Mouse (Mus musculus): ENCODE results near the gene Uba2. TPM values are rescaled to one million over a fixed set of nuclear protein-coding genes. Genes with fewer than 3 reads are reported as not detected.
"Not testable (repeated sequence)": the region's sequence is repeated elsewhere in the genome, so short reads cannot be mapped to it uniquely, and the experiment has no call there.

Gene Uba2
- polyA plus RNA-seq, 1 experiment, result 39.0 TPM

DNA sequence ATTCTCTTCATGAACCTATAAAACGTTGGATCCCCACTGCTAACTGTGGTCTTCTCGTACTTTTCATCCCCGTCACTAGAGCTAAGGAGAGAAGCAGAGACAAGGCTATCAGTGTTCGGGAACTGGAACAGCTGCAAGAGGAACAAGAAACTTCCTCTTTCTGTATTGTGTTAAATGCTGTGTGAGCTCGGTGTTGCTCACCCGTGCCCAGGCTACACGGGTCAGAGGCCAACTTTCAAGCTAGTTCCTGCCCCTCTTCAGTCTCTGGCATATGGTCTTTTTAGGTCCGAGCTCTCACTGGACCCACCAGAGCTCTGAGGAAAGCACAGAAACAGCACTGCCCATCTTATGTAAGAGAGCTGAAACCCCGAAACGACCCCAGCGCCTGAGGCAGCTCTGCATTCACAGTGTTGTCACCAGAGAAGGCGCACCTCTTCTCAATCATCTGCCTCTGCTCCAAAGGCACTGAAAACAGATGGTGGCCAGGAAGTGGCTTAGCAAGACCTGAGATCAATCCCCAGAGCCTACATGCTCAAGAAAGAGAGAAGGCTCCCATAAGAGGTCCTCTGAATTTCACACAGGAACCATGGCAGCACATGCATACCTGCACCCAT, 20.1 kb upstream of the Uba2 start:
- H3K27ac ChIP-seq (replicated peaks; ENCODE audit: low read depth, low read length), result peak overlapping the region; percentile 63
- no peak overlapping the region for H3K4me3 ChIP-seq (ENCODE audit: insufficient read depth, low read depth, low read length)
- H3K4me1 ChIP-seq (ENCODE audit: control insufficient read depth, insufficient read depth, insufficient read length, low read length), result peaks cover 2% of the 10 kb centered on the region; the same call in 1 of the 2 replicates

DNA sequence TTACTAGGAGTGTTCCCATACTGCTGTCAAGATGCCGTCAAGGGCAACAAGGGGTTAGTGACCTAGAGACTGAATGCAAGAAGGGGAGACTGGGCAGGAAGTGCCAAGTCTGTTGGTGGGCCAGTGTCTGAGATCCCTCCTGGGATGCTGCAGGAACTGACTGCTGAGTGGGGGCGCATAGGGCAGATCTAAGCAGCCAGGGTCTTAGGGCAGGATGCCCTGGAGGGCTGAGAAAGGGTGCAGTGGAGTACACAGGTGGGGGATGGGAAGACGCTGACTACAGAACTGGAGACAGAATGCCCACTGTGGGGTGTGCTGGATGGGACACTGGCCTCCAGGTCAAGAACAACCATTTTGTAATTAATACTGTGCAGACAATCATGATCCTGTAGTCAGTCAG, 14.4 kb upstream of the Uba2 start:
- no peak overlapping the region for H3K27ac ChIP-seq (replicated peaks; ENCODE audit: low read depth, low read length)
- H3K4me1 ChIP-seq (ENCODE audit: control insufficient read depth, insufficient read depth, insufficient read length, low read length), result no peaks in the 10 kb centered on the region
- H3K4me3 ChIP-seq (ENCODE audit: insufficient read depth, low read depth, low read length), result no peak overlapping the region

DNA sequence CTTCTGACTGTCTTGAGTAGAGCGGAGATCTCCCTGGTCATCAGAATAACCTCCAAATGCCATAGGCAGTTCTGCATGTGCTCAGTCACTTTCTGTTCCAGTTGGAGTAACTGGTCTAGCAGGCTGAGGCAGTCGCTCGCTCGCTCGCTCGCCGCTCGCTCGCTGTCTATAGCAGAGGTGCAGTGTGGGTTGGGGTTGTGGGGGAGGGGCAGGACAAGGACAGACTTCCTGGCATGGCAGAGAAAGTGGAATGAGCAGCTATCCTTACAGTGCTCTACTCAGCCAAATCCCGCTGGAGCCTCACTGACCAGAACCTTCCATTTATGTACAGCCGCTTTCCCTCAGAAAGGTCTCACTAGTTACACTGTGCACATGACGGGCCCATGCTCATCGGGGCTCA, 14.0 kb upstream of the Uba2 start:
- Histone ChIP-seq H3K4me3 (ENCODE audit: insufficient read depth, low read depth, low read length) (no peak overlapping the region), H3K4me1 (ENCODE audit: control insufficient read depth, insufficient read depth, insufficient read length, low read length) (no peaks in the 10 kb centered on the region), H3K27ac (replicated peaks; ENCODE audit: low read depth, low read length) (no peak overlapping the region)

DNA sequence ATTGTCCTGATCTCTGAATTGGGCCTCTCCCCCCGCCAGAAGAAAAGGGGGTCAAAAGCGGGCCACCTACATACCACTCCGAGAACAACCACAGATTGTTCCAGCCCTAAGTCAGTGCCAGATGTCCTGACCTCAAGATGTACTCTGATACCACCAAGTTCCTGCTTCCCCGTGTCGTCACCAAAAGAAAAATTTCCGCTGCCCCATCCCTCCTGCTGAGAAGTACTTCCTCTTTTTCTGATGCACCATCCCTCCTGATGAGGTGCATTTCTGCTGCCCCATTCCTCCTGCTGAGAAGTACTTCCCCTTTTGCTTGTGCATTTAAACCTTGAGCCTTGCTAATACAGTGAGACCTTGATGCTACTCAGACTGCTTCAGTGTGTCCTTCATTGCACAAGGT, 6.8 kb upstream of the Uba2 start:
- H3K27ac ChIP-seq (replicated peaks; ENCODE audit: low read depth, low read length); H3K4me3 ChIP-seq (ENCODE audit: insufficient read depth, low read depth, low read length): not testable (repeated sequence)

DNA sequence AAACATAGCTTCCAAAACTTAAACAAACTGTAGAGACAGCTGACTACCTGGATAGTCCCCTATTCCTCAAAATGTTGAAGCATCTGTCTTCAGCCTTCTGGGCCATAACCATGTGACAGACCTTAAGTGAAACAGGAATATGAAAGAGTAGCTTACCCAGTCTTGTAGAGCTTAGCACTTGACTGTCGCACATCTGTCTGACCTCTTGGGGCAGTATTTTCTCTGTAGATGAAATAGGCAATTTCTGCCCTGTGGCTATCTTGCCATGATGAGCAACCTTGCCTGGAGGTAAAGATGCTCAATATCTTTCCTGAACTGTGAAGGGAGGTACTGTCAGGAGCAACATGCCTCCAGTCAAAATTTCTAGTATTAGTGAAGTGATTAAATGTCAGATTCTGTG, 2.9 kb upstream of the Uba2 start:
- Histone ChIP-seq H3K4me1 (ENCODE audit: control insufficient read depth, insufficient read depth, insufficient read length, low read length) (0 out of 2 replicates have a peak, but pooled peaks cover 2% of the 10 kb centered on the region), H3K4me3 (ENCODE audit: insufficient read depth, low read depth, low read length) (no peak overlapping the region), H3K27ac (replicated peaks; ENCODE audit: low read depth, low read length) (no peak overlapping the region)

More for the DNA sequence above, 6.8 kb upstream of the Uba2 start:
- H3K4me1 ChIP-seq (ENCODE audit: control insufficient read depth, insufficient read depth, insufficient read length, low read length), result not testable (repeated sequence)

DNA sequence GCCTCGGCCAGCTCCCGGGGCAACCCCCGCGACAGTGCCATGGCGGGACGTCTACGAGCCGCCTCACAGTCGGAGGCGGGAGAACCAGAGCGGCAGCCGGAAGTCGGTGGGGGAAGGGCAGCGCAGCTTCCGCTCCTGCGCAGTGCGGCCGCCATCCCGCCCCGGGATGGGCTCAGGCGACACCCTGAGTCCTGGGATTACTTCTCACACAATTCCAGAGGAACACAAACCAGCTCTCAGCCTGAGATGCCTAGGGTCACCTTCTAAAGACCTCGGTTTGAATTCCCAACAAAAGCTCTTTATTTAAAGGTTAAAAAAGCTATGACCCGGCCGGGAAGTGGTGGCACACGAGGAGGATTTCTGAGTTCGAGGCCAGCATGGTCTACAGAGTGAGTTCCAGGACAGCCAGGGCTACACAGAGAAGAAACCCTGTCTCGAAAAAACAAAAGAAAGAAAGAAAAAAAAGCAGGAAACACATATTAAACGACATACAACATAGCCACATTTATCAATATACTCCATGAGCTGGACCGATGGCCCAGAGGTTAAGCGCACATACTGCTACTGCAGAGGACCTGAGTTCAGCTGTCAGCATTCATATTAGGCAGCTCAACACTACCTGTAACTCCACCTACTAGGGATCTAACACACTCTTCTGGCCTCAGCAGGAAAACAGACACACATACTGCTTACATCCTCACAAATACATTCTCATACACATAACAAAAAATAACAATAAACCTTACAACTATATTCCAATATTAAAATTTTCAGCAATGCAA, 738 bp downstream of the Uba2 start:
- Histone ChIP-seq H3K4me3 (ENCODE audit: insufficient read depth, low read depth, low read length) (peak overlapping the region; percentile 96), H3K27ac (replicated peaks; ENCODE audit: low read depth, low read length) (peak overlapping the region; percentile 80), H3K4me1 (ENCODE audit: control insufficient read depth, insufficient read depth, insufficient read length, low read length) (peaks cover 2% of the 10 kb centered on the region; the same call in 1 of the 2 replicates)

DNA sequence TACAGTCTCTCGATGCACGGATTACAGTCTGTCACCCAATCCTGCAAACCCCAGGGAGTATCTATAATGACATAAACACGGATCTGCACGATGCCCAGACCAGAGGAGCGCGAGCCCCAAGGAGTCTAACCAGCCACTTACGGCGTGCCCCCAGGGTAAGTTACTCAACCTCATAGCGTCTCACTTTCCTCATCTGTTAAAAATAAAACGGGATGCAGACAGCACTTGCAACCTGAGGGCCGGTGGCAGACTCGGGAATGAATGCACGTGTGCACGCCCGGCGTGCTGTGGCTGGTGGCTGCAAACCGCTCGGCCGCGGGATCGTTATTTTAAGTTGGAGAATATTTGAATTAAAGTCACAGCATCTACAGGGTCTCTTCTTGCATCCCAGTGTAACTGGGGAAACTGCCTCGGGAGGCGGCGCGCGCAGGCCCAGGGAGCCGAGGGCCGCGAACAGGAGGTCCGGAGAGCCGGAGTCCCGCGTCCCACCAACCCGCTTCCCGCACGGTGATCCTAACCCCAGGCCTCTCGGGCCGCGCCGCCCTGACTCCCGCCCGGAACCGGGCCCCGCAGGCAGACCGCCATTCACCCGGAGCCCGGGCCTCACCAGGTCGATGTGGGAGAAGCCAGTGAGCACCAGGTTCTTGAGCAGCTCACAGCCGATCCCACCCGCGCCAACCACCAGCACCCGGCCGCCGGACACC, 1.5 kb downstream of the Uba2 start:
- Histone ChIP-seq H3K4me3 (ENCODE audit: insufficient read depth, low read depth, low read length) (peak overlapping the region; percentile 96), H3K27ac (replicated peaks; ENCODE audit: low read depth, low read length) (peak overlapping the region; percentile 80), H3K4me1 (ENCODE audit: control insufficient read depth, insufficient read depth, insufficient read length, low read length) (peaks cover 2% of the 10 kb centered on the region; the same call in 1 of the 2 replicates)

DNA sequence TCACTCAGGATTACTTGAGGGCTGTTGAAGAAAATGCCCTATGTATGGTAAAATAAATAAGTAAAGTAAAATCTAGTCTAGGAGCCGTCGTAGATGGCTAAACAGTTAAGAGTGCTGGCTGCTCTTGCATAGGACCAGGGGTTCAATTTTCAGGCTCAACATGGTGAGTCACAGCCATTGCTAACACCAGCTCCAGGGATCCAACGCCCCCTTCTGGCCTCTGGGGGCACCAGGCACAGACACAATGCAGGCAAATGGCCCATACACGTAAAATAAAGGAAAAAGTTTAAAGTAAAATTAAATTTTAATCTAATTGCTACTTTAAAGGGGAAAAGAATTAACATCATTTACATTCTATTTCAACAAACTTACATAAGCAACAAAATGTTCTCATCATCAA, 2.5 kb downstream of the Uba2 start:
- Histone ChIP-seq H3K27ac (replicated peaks; ENCODE audit: low read depth, low read length) (no peak overlapping the region), H3K4me3 (ENCODE audit: insufficient read depth, low read depth, low read length) (no peak overlapping the region), H3K4me1 (ENCODE audit: control insufficient read depth, insufficient read depth, insufficient read length, low read length) (peaks cover 2% of the 10 kb centered on the region; the same call in 1 of the 2 replicates)

DNA sequence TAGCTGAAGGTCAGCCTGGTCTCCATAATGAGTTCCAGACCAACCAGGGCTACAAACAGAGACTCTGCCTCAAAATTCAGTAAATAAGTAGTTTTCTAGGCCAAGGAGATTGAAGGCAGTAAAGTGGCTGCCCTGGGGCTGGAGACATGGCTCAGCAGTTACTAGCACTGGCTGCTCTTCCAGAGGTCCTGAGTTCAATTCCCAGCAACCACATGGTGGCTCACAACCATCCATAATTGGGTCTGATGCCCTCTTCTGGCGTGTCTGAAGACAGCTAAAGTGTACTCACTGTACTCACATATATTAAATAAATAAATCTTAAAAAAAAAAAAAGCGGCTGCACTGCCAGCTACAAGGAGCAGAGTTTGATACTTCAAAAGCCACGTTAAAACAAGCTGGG, 3.4 kb downstream of the Uba2 start:
- Histone ChIP-seq H3K4me1 (ENCODE audit: control insufficient read depth, insufficient read depth, insufficient read length, low read length) (peaks cover 2% of the 10 kb centered on the region; the same call in 1 of the 2 replicates), H3K27ac (replicated peaks; ENCODE audit: low read depth, low read length) (no peak overlapping the region), H3K4me3 (ENCODE audit: insufficient read depth, low read depth, low read length) (no peak overlapping the region)

DNA sequence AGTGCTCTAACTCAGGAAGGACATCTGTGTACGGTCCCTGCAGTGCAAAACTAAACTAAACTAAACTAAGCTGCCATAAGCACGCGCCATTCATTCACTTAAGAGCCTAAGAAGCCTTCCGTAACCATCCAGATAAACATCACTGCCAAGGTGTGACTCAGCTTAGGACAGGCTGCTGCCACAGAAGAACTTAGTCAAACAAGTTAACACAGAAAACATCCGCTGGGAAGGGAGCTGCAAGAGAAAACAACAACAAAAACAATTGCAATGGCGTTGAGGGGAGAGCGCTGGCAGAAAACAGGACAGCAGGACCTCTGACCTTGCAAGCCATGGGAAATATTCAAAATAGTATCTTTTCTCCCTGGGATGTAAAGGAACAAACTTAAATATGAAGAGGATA, 4.7 kb downstream of the Uba2 start:
- peaks cover 2% of the 10 kb centered on the region; the same call in 1 of the 2 replicates for H3K4me1 ChIP-seq (ENCODE audit: control insufficient read depth, insufficient read depth, insufficient read length, low read length)
- no peak overlapping the region for H3K27ac ChIP-seq (replicated peaks; ENCODE audit: low read depth, low read length)
- no peak overlapping the region for H3K4me3 ChIP-seq (ENCODE audit: insufficient read depth, low read depth, low read length)

DNA sequence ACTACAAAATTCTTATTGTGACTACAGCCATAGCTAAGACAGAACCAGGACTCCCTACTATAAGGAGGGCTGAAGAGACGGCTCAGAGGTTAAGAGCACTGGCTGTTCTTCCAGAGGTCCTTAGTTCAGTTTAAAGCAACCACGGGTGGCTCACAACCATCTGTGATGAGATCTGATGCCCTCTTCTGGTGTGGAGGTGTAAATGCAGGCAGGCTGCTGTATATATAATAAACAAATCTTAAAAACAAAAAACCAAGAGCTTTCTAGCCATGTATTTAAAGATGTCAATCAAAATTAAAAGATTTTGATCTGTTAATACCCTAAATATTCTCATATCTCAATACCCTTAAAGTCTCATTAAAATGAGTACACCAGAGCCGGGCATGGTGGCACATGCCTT, 10.2 kb downstream of the Uba2 start:
- H3K4me3 ChIP-seq (ENCODE audit: insufficient read depth, low read depth, low read length), result no peak overlapping the region
- H3K27ac ChIP-seq (replicated peaks; ENCODE audit: low read depth, low read length), result no peak overlapping the region
- no peaks in the 10 kb centered on the region; the same call in 1 of the 2 replicates for H3K4me1 ChIP-seq (ENCODE audit: control insufficient read depth, insufficient read depth, insufficient read length, low read length)

DNA sequence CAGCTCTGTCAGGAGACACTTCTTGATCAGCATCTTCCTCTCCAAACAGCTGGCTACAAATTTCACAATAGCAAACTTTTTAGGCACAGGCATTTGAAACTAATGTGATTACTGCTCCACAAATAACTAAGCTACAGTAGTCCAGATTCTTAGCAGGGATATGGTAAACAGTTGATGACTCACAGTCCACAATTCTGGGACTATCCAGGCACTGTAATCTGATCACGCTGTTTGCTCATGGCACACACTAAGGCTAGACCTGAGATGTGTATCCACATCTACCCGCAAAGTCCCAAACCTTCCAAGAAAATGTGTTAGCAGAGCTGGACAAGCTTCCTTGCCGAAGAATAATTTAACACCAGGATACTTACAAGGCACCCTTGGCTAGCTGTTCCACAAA, 11.4 kb downstream of the Uba2 start:
- Histone ChIP-seq H3K4me3 (ENCODE audit: insufficient read depth, low read depth, low read length) (no peak overlapping the region), H3K4me1 (ENCODE audit: control insufficient read depth, insufficient read depth, insufficient read length, low read length) (no peaks in the 10 kb centered on the region), H3K27ac (replicated peaks; ENCODE audit: low read depth, low read length) (no peak overlapping the region)

DNA sequence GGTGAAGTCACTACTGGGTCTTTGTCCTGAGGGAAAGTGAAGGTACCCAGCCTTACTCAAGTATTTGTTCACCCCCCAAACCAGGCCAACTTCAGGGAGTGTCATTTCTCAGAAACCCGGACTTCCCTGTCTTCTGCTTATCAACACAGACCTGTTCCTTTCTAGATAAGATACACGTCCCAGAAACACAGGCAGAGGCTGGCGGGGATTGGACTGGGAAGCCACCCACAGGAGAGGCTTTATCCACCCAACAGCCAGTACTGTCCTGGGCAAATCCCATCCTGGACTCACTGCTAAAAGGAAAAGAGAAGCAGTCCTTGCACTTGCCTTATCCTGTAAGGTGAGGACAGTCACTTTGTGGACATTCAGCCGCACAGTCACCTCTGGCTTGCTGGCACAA, 22.2 kb downstream of the Uba2 start:
- H3K27ac ChIP-seq (replicated peaks; ENCODE audit: low read depth, low read length), result no peak overlapping the region
- no peaks in the 10 kb centered on the region for H3K4me1 ChIP-seq (ENCODE audit: control insufficient read depth, insufficient read depth, insufficient read length, low read length)
- H3K4me3 ChIP-seq (ENCODE audit: insufficient read depth, low read depth, low read length), result no peak overlapping the region

DNA sequence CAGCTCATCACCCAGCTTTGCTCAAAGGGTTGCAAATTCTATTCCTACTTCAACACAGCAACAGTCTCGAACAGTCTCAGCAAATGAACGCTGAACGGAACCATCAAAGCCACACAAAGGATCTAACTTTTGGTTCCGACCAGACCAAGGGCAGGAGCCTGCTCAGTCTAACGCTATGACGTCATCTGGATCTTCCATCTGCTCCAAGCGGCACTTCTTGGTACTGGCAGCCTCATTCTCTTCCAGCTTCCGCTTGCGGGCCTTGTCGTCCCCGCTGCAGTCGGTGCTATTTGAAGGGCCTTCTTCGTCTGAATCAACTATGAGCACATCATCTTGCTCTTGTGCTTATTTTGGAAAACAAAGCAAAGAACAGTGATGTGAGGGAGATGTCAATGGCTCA, 28.3 kb downstream of the Uba2 start:
- Histone ChIP-seq H3K27ac (replicated peaks; ENCODE audit: low read depth, low read length) (no peak overlapping the region), H3K4me1 (ENCODE audit: control insufficient read depth, insufficient read depth, insufficient read length, low read length) (no peaks in the 10 kb centered on the region), H3K4me3 (ENCODE audit: insufficient read depth, low read depth, low read length) (no peak overlapping the region)

DNA sequence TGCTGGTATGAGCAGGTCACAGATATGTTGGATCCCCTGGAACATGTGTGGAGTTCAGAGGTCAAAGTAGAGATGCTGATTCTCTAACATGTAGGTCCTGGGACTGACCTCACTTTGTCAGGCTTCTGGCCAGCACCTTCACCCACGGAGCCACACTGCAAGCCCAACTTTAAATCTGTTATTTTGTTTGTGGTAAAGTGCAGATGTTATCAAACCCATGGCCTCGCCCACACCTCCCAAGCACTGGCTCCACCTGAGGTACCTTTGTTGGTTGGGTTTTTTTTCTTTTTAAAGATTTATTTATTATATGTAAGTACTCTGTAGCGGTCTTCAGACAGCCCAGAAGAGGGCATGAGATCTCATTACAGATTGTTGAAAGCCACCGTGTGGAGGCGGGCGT, 29.9 kb downstream of the Uba2 start:
- Histone ChIP-seq H3K27ac (replicated peaks; ENCODE audit: low read depth, low read length) (no peak overlapping the region), H3K4me1 (ENCODE audit: control insufficient read depth, insufficient read depth, insufficient read length, low read length) (no peaks in the 10 kb centered on the region), H3K4me3 (ENCODE audit: insufficient read depth, low read depth, low read length) (no peak overlapping the region)

Measured in brown adipose tissue, adult 24 weeks (tissue).